Mouse (Mus musculus): ENCODE measurements around the gene Nktr. TPM values are rescaled to one million over a fixed set of nuclear protein-coding genes. Genes with fewer than 3 reads are reported as not detected.

Gene Nktr
- total RNA-seq, 4 experiments from 2014 or later = 57.2 to 146 (median 91.1) TPM

Other genes starting within 250 kb of the Nktr start
- 1 to 10 TPM in 3 of 4 experiments, under 1 TPM in 1; 0.74 to 4.8 (median 1.4) TPM for gene Cck, start 223.5 kb upstream of the Nktr start, total RNA-seq (2022)
- gene Lyzl4, start 77.1 kb upstream of the Nktr start, total RNA-seq (2022) = under 1 TPM in 1 of 4 experiments, not detected in 3; 0.75 TPM
- 1 to 10 TPM in 2 of 4 experiments, under 1 TPM in 2; 0.58 to 2.2 (median 1.2) TPM for gene Vipr1, start 76.5 kb upstream of the Nktr start, total RNA-seq (2022)
- gene Sec22c, start 13.7 kb upstream of the Nktr start, total RNA-seq (2022) = 1 to 10 TPM; 6.4 to 8.3 (median 7.2) TPM
- 10 to 100 TPM; 32.9 to 48.3 (median 40.6) TPM for gene Ss18l2, start 8.8 kb upstream of the Nktr start, total RNA-seq (2022)
- 10 to 100 TPM; 39.3 to 64.2 (median 52.9) TPM for gene Zfp651, start 40.2 kb downstream of the Nktr start, total RNA-seq (2022)
- under 1 TPM in 1 of 4 experiments, not detected in 3; 0.15 TPM for gene Klhl40, start 58.4 kb downstream of the Nktr start, total RNA-seq (2022)
- gene Hhatl, start 73.3 kb downstream of the Nktr start, total RNA-seq (2022) = under 1 TPM in 1 of 4 experiments, not detected in 3; 0.59 TPM
- gene Ccdc13, start 120.3 kb downstream of the Nktr start, total RNA-seq (2022) = 1 to 10 TPM in 3 of 4 experiments, under 1 TPM in 1; 0.73 to 2.2 (median 1.6) TPM
- gene Higd1a, start 139.2 kb downstream of the Nktr start, total RNA-seq (2022) = 100 to 1,000 TPM in 1 of 4 experiments, 10 to 100 TPM in 3; 86.5 to 102 (median 87.4) TPM
- gene Ackr2, start 179.2 kb downstream of the Nktr start, total RNA-seq (2022) = 1 to 10 TPM in 1 of 4 experiments, under 1 TPM in 3; 0.77 to 2.1 (median 0.88) TPM
- gene Cyp8b1, start 197.1 kb downstream of the Nktr start, total RNA-seq (2022) = under 1 TPM; 0.54 to 0.84 (median 0.72) TPM
- 1 to 10 TPM; 1.8 to 2.7 (median 2.3) TPM for gene Fam198a, start 231.8 kb downstream of the Nktr start, total RNA-seq (2022)